Mouse (Mus musculus): ENCODE measurements around the gene Gpatch3. TPM values are rescaled to one million over a fixed set of nuclear protein-coding genes. Genes with fewer than 3 reads are reported as not detected.

Gpatch3 gene
- polyA plus RNA-seq, 1 experiment from 2014 or later = 12.2 TPM

DNA sequence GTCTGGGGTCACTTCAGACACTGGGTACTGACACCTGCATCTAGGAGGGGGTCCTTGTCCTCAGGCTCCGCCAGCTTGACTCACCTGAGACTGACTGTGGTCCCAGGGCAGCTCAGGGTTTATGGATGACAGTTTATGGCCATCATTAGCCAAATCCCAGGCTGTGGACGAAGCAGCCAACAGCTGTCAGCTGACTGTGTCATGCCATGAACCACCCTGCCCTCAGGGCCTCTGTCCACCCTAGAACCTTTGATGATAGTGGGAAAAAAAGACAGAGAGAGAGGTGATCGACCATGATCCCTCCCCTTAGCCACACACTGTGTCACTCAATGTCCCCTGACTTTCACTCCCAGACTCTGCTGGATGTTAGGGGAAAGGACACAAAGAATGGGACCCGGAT, 12.9 kb upstream of the Gpatch3 start:
- Histone ChIP-seq H3K4me3 (no peak overlapping the region), H3K27me3 (replicated peaks; ENCODE audit: low read depth, poor library complexity, severe bottlenecking) (no peaks in the 10 kb centered on the region), H3K9me3 (peaks cover 5% of the 10 kb centered on the region; the same call in 1 of the 2 replicates), H3K4me1 (peaks cover 9% of the 10 kb centered on the region), H3K27ac (replicated peaks) (no peak overlapping the region), H3K36me3 (replicated peaks) (no peaks in the 10 kb centered on the region)
- no peak for DNase-seq (ENCODE audit: low spot score)
- 78% methylated on average over 4 of the region's 4 CpGs for WGBS

DNA sequence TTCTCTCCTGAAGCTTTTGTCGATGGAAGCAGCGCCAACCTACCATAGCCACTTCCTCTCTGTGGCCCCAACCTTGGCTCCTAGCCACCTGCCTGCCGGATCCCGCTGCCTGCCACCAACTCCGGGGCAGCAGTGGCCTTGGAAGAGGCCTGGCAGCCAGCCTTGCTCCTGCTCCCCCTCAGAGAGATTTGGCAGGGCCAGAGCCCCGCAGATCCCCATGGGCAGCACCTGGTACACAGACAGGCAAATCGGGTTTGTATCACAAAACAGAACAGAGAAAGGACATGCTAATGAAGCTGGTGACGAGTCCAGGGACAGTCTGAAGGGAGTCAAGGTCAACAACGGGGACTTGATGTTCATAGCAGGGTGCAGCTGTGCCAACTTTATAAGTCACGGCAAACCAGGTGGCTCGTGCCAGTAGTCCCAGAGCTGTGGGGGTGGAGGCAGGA, 11.4 kb upstream of the Gpatch3 start:
- WGBS = 82% methylated on average over 11 of the region's 11 CpGs
- DNase-seq (ENCODE audit: low spot score) = no peak
- no peaks in the 10 kb centered on the region for H3K27me3 ChIP-seq (replicated peaks; ENCODE audit: low read depth, poor library complexity, severe bottlenecking)
- peaks cover 5% of the 10 kb centered on the region; the same call in 1 of the 2 replicates for H3K9me3 ChIP-seq
- H3K4me1 ChIP-seq = no peaks in the 10 kb centered on the region
- no peak overlapping the region for H3K27ac ChIP-seq (replicated peaks)
- no peak overlapping the region for H3K4me3 ChIP-seq
- H3K36me3 ChIP-seq (replicated peaks) = no peaks in the 10 kb centered on the region

DNA sequence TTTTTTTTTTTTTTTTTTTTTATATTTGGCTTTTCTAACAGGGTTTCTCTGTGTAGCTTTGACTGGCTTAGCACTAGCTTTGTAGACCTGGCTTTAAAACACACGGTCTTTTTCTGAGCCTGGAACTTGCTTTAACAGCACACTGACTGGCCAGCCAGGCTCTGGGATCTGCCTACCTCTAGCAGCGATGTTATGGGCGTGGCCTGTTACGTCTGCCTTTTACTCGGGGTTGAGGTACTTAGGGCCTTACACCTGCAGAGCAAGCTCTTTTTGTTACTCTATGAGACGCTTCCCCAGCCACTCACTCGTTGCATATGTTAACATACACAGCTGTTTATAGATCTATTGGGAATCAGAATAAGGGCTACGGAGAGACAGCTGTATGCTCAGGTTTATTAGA, 7.3 kb upstream of the Gpatch3 start:
- Histone ChIP-seq H3K27me3 (replicated peaks; ENCODE audit: low read depth, poor library complexity, severe bottlenecking) (no peaks in the 10 kb centered on the region), H3K27ac (replicated peaks) (no peak overlapping the region), H3K4me3 (no peak overlapping the region), H3K4me1 (0 out of 2 replicates have a peak, but pooled peaks cover 4% of the 10 kb centered on the region), H3K9me3 (peaks cover 5% of the 10 kb centered on the region; the same call in 1 of the 2 replicates), H3K36me3 (replicated peaks) (no peaks in the 10 kb centered on the region)
- DNase-seq (ENCODE audit: low spot score) = no peak
- 26% methylated on average over 8 of the region's 8 CpGs for WGBS

DNA sequence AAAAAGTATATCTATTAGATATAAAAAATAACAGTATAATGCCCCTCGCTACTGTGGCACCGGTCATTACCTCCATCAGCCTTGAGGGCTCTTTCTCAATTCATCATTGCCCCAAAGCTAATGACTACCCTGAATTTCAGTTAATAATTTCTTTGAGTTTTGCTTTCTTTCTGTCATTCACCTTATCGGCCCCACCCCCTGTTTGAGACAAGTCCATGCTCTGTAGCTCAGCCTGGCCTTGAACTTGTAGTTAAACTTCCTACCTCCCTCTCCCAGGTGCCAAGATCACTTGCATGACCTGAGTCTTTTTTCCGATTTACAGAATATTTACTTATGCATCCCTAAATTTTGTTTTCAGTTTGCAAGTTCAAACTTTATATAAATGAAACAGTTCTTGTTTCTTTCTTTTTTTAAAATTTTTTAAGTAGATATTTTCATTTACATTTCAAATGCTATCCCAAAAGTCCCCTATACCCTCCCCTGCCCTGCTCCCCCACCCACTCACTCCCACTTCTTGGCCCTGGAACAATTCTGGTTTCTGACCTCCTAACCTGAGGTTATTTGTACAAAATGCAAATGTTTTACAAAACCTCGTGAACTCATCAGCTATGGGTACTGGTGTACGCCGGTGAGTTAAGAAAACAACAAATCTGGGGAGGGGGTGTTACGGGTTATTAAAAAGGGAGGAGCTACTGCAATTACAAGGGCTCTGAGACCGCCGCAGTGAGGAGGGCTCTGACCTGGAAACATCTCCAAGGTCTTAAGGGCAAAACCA, 5.1 kb upstream of the Gpatch3 start:
- H3K4me1 ChIP-seq = peaks cover 10% of the 10 kb centered on the region
- H3K27ac ChIP-seq (replicated peaks) = no peak overlapping the region
- H3K27me3 ChIP-seq (replicated peaks; ENCODE audit: low read depth, poor library complexity, severe bottlenecking) = no peaks in the 10 kb centered on the region
- H3K9me3 ChIP-seq = peaks cover 2% of the 10 kb centered on the region; the same call in 1 of the 2 replicates
- no peaks in the 10 kb centered on the region for H3K36me3 ChIP-seq (replicated peaks)
- no peak for DNase-seq (ENCODE audit: low spot score)
- H3K4me3 ChIP-seq = no peak overlapping the region
- 79% methylated on average over 10 of the region's 10 CpGs for WGBS

DNA sequence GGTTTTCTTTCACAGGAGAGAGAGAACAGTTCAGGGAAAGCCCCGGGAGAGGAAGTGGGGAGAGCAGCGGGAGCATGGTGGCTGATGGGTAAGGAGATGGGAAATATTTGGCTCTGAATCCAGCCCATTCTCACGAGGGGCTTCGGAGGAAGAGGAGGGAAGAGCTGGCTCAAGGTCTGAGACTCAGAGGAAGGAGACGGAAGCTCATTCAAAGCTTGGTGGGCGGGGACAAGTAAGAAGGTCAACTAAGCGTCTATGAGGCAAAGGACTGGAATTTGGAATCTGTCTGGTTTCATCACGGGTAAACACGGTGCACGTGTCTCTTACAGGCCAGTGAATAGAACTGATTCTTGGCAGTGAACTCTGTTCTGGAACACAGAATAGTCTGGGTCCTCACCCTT, 4.5 kb upstream of the Gpatch3 start:
- no peak overlapping the region for H3K27ac ChIP-seq (replicated peaks)
- no peak for DNase-seq (ENCODE audit: low spot score)
- 60% methylated on average over 10 of the region's 10 CpGs for WGBS

DNA sequence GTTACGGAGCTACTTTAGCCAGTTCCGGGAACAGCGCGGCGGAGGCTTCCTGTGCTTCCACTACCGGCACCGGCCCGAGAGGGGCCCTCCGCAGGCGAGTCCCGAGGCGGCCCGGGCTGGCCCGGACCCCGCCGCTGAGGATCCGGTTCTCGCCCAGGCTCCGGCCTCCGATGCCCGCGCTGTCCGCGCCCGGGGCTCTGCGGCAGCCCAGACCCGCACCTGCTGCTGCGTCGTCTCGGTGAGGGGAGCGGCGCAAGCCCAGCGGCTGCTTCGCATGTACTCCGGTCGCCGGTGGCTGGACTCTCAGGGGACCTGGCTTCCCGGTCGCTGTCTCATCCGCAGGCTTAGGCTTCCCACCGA, 278 bp downstream of the Gpatch3 start:
- no peak for DNase-seq (ENCODE audit: low spot score)
- 1% methylated on average over 41 of the region's 41 CpGs for WGBS
- no peaks in the 10 kb centered on the region for H3K27me3 ChIP-seq (replicated peaks; ENCODE audit: low read depth, poor library complexity, severe bottlenecking)

More for the DNA sequence above, 4.5 kb upstream of the Gpatch3 start:
- Histone ChIP-seq H3K4me3 (no peak overlapping the region), H3K9me3 (no peaks in the 10 kb centered on the region), H3K36me3 (replicated peaks) (no peaks in the 10 kb centered on the region), H3K27me3 (replicated peaks; ENCODE audit: low read depth, poor library complexity, severe bottlenecking) (no peaks in the 10 kb centered on the region), H3K4me1 (peaks cover 14% of the 10 kb centered on the region)

DNA sequence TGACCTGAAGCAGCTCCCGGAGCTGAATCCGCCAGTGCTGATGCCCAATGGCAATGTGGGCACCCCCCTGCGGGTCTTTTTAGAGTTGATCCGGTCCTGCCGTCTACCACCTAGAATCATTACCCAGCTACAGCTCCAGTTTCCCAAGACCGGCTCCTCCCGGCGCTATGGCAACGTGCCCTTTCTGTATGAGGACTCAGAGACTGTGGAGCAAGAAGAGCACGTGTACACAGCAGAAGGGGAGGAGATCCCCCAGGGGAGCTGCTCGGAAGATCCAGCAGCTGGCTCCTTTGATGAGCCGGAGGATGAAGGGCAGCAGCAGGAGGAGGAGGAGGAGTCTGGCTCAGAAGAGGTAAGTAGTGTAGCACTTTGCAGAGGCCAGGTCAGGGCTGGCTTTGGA, 3.4 kb downstream of the Gpatch3 start:
- no peak for DNase-seq (ENCODE audit: low spot score)
- Histone ChIP-seq H3K36me3 (replicated peaks) (peaks cover 51% of the 10 kb centered on the region), H3K9me3 (no peaks in the 10 kb centered on the region), H3K27me3 (replicated peaks; ENCODE audit: low read depth, poor library complexity, severe bottlenecking) (no peaks in the 10 kb centered on the region), H3K27ac (replicated peaks) (no peak overlapping the region), H3K4me3 (no peak overlapping the region), H3K4me1 (peaks cover 20% of the 10 kb centered on the region)
- 79% methylated on average over 12 of the region's 12 CpGs for WGBS

More for the DNA sequence above, 278 bp downstream of the Gpatch3 start:
- Histone ChIP-seq H3K36me3 (replicated peaks) (peaks cover 22% of the 10 kb centered on the region), H3K27ac (replicated peaks) (peak overlapping the region; percentile 89), H3K9me3 (no peaks in the 10 kb centered on the region), H3K4me1 (peaks cover 24% of the 10 kb centered on the region), H3K4me3 (peak overlapping the region; percentile 97)

DNA sequence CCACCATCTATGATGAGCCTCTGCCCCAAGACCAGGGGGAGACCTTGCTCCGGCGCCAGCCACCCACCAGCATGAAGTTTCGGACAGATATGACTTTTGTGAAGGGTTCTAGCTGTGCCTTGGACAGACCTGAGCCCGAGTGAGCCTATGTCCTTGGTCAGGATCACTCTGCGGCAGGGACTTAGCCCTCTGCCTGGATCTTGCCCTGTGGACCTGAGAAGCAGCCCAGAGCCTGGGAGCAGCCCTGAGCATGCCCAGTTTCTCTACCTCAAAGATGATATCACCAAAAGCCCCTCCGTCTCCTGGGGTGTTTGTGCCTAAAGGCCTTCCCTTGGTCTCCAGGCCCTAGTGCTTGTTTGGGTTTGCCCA, 9.1 kb downstream of the Gpatch3 start:
- Histone ChIP-seq H3K4me3 (peak overlapping the region; percentile 97), H3K27me3 (replicated peaks; ENCODE audit: low read depth, poor library complexity, severe bottlenecking) (no peaks in the 10 kb centered on the region), H3K4me1 (peaks cover 18% of the 10 kb centered on the region), H3K36me3 (replicated peaks) (peaks cover 74% of the 10 kb centered on the region), H3K27ac (replicated peaks) (peak overlapping the region; percentile 85), H3K9me3 (no peaks in the 10 kb centered on the region)
- DNase-seq (ENCODE audit: low spot score) = no peak
- WGBS = 64% methylated on average over 6 of the region's 6 CpGs

DNA sequence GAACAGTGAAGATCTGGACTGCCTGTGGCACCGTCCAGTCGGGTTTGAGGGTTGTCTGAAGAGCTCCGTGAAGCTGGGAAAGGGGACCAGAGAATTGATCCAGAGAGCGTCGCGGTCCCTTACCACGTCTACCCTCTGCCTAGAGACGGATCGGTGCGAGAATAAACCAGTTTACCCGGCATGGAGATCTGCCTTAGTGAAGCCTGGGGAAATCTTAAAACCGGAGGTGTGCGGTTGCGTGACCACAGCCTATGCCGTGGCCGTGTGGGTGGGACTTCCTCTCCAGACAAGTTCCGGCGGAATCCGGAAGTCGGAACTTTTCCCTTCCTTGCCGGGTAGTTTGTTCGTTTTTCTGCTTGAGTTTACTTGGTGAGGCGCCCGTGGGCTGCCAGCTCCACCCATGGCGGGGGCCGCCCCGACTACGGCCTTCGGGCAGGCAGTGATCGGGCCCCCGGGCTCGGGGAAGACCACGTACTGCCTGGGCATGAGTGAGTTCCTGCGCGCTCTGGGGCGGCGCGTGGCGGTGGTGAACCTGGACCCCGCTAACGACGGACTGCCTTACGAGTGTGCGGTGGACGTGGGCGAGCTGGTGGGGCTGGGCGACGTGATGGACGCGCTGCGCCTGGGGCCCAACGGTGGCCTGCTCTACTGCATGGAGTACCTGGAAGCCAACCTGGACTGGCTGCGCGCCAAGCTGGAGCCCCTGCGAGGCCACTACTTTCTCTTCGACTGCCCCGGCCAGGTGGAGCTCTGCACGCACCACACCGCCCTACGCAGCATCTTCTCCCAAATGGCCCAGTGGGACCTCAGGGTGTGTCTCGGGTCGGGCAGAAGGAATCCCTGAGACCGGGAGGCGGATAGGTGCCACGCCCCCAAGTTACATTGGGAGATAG, 9.8 kb downstream of the Gpatch3 start, which contains the start of gene Gpn2:
Gene Gpn2 (plus strand): TSS at position 304 of the 893 bp plus-strand sequence.
- Histone ChIP-seq H3K4me3 (peak within 1 kb of the TSS; percentile 97), H3K9me3 (no peaks in the 10 kb centered on the region), H3K36me3 (replicated peaks) (peaks cover 74% of the 10 kb centered on the region), H3K27me3 (replicated peaks; ENCODE audit: low read depth, poor library complexity, severe bottlenecking) (no peaks in the 10 kb centered on the region), H3K27ac (replicated peaks) (peak within 1 kb of the TSS; percentile 85), H3K4me1 (peaks cover 18% of the 10 kb centered on the region)
- peak; percentile 85 for DNase-seq (ENCODE audit: low spot score)
- 3% methylated on average over 65 of the region's 65 CpGs for WGBS

DNA sequence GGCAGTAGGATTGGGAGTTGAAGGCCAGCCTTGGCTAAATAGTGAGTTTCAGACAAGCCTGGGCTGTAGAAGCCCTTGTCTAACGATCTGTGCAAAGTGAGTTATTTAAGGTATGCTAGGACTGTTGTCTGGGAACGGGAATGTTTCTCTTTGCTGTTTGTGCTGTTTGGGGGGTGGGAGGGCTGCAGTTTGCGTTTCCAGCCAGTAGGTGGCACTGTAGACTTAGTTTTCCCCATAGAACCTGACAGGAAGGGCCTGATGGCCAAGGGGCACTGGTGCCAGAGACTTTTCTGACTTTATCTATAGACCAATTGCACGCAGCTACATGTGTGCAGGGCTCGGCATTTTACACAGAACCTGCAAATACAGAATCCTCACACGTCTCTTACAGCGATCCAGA, 18.0 kb downstream of the Gpatch3 start:
- WGBS = 38% methylated on average over 7 of the region's 7 CpGs
- peaks cover 7% of the 10 kb centered on the region for H3K4me1 ChIP-seq
- H3K4me3 ChIP-seq = no peak overlapping the region
- peaks cover 53% of the 10 kb centered on the region for H3K36me3 ChIP-seq (replicated peaks)
- peaks cover 4% of the 10 kb centered on the region for H3K27me3 ChIP-seq (replicated peaks; ENCODE audit: low read depth, poor library complexity, severe bottlenecking)
- H3K27ac ChIP-seq (replicated peaks) = no peak overlapping the region
- peak; percentile 85 for DNase-seq (ENCODE audit: low spot score)
- H3K9me3 ChIP-seq = no peaks in the 10 kb centered on the region

DNA sequence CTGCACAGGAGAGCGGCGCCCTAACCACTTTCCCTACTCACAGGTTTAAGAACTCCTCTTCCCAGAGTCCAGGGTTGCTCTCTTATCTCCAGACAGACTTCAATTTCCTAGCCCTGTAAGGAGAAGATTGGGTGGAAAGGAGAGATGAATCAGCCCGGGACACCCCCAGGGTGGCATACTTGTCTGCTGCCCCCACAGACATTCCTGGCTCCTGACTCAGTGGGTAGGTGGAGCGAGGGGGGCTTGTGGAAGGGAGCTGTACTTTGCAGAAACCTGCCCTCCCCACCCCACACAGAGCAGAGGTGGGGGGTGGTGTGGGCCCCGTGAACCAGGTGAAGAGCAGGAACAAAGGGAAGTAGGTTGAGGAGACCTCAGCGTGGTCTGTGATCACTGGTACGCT, 21.0 kb downstream of the Gpatch3 start:
- H3K4me1 ChIP-seq = peaks cover 28% of the 10 kb centered on the region
- peaks cover 24% of the 10 kb centered on the region for H3K36me3 ChIP-seq (replicated peaks)
- no peaks in the 10 kb centered on the region for H3K9me3 ChIP-seq
- no peak overlapping the region for H3K27ac ChIP-seq (replicated peaks)
- no peak overlapping the region for H3K4me3 ChIP-seq
- 71% methylated on average over 7 of the region's 7 CpGs for WGBS
- peaks cover 33% of the 10 kb centered on the region for H3K27me3 ChIP-seq (replicated peaks; ENCODE audit: low read depth, poor library complexity, severe bottlenecking)
- no peak for DNase-seq (ENCODE audit: low spot score)

DNA sequence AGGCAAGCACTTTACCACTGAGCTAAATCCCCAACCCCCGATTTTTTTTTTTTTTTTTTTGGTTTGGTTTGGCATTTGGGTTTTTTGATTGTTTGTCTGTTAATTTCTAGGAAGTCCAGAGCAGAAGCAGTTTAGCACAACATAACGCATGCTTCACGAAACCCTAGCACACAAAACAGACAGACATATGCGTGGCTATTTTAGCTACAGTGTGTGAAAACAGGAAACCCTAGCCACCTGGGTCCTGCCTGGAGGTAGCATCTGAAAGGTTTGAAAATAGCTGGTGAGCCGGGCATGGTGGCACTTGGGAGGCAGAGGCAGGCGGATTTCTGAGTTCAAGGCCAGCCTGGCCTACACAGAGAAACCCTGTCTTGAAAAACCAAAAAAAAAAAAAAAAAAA, 21.5 kb downstream of the Gpatch3 start:
- 82% methylated on average over 6 of the region's 6 CpGs for WGBS
- peaks cover 18% of the 10 kb centered on the region for H3K36me3 ChIP-seq (replicated peaks)
- H3K27ac ChIP-seq (replicated peaks) = no peak overlapping the region
- H3K9me3 ChIP-seq = no peaks in the 10 kb centered on the region
- H3K4me1 ChIP-seq = peaks cover 28% of the 10 kb centered on the region
- no peak for DNase-seq (ENCODE audit: low spot score)
- H3K4me3 ChIP-seq = no peak overlapping the region
- peaks cover 39% of the 10 kb centered on the region for H3K27me3 ChIP-seq (replicated peaks; ENCODE audit: low read depth, poor library complexity, severe bottlenecking)
